Mouse (Mus musculus) neural tube, embryonic 10.5 days (tissue): ENCODE measurements around the gene Tpst1.

ENCODE experiments used
- DNase-seq: peaks from one replicate; pipeline ENCODE4 v3.0.0-alpha.2; 2017; ENCODE audit warnings: low spot score; ENCODE audit errors: extremely low spot score

The Tpst1 gene

GRCm38 (mm10) chr5:130184193-130184856 is 111.2 kb downstream of the Tpst1 start:
- DNase-seq, result no peak

- DNase-seq, result no peak
Observed at GRCm38 (mm10) chr5:130185312-130185711, 112.2 kb downstream of the Tpst1 start.
